In genomic region chr19:4587426-4587825, GRCm38 (mm10) we compare ENCODE assay signal across 31 mouse cellular contexts. TPM values are rescaled to one million over a fixed set of nuclear protein-coding genes. Genes with fewer than 3 reads are reported as not detected.
DNase-seq lines count a peak whose midpoint lies in the region; ATAC-seq and TF ChIP-seq lines count a peak whose summit lies in the region.
"Had no signal": no experiment of that assay in that cellular context is flagged by ENCODE, and none has a peak within 500 bp of the region (broad histone marks: within the 10 kb centered on the region; RNA-seq: fewer than 3 reads in every experiment).

No protein-coding gene starts in this region.

- TF ChIP-seq CTCF in layer of hippocampus, adult 2 months (conservative IDR thresholded peaks at IDR 0.05) = no peak

- H3K27me3 ChIP-seq in midbrain, embryonic 13.5 days = no peaks in the 10 kb centered on the region
- H3K27me3 ChIP-seq in midbrain, embryonic 16.5 days (ENCODE audit: control insufficient read depth, insufficient read depth, low read depth, low read length) = no peaks in the 10 kb centered on the region
- no peaks in the 10 kb centered on the region for H3K27me3 ChIP-seq in limb, embryonic 10.5 days (ENCODE audit: low read depth, poor library complexity, severe bottlenecking)
- H3K27me3 ChIP-seq: heart, embryonic 15.5 days; hindbrain, embryonic 12.5 days; midbrain, embryonic 12.5 days; neural tube, embryonic 15.5 days had no signal

- H3K9me3 ChIP-seq in midbrain, embryonic 13.5 days = no peaks in the 10 kb centered on the region
- H3K9me3 ChIP-seq in midbrain, embryonic 16.5 days (replicated peaks; ENCODE audit: control insufficient read depth, low read length, poor library complexity, severe bottlenecking) = no peaks in the 10 kb centered on the region
- no peaks in the 10 kb centered on the region for H3K9me3 ChIP-seq in limb, embryonic 10.5 days (replicated peaks)
- H3K9me3 ChIP-seq: heart, embryonic 10.5 days; heart, embryonic 15.5 days; hindbrain, embryonic 12.5 days; liver, embryonic 15.5 days; midbrain, embryonic 12.5 days; neural tube, embryonic 15.5 days had no signal

- no peaks in the 10 kb centered on the region for H3K36me3 ChIP-seq in midbrain, embryonic 13.5 days
- no peaks in the 10 kb centered on the region for H3K36me3 ChIP-seq in midbrain, embryonic 16.5 days (ENCODE audit: control insufficient read depth, insufficient read depth, low read length)
- H3K36me3 ChIP-seq in limb, embryonic 10.5 days = no peaks in the 10 kb centered on the region
- H3K36me3 ChIP-seq: heart, embryonic 10.5 days; heart, embryonic 15.5 days; hindbrain, embryonic 12.5 days; liver, embryonic 15.5 days; midbrain, embryonic 12.5 days; neural tube, embryonic 15.5 days had no signal

- no peaks in the 10 kb centered on the region for H3K4me1 ChIP-seq in midbrain, embryonic 13.5 days (replicated peaks)
- no peaks in the 10 kb centered on the region for H3K4me1 ChIP-seq in midbrain, embryonic 16.5 days (ENCODE audit: control insufficient read depth, insufficient read depth, low read length)
- H3K4me1 ChIP-seq in limb, embryonic 10.5 days = no peaks in the 10 kb centered on the region
- H3K4me1 ChIP-seq: heart, embryonic 15.5 days; hindbrain, embryonic 12.5 days; liver, embryonic 15.5 days; midbrain, embryonic 12.5 days had no signal

- no peak overlapping the region for H3K4me2 ChIP-seq in midbrain, embryonic 13.5 days (replicated peaks)
- no peak overlapping the region for H3K4me2 ChIP-seq in midbrain, embryonic 16.5 days (ENCODE audit: low read length)
- H3K4me2 ChIP-seq: heart, embryonic 15.5 days; hindbrain, embryonic 12.5 days; liver, embryonic 15.5 days; midbrain, embryonic 12.5 days; neural tube, embryonic 15.5 days had no signal

- DNase-seq in layer of hippocampus, adult 2 months (ENCODE audit: low spot score in 2 of 2) = no peak
- DNase-seq in layer of hippocampus, postnatal 25 days (ENCODE audit: extremely low spot score in 1 of 2, low spot score in 1 of 2) = no peak
- DNase-seq in left cerebral cortex, adult 9 months (ENCODE audit: low spot score in 2 of 2) = peak; percentile 42 to 46
- DNase-seq in right cerebral cortex, postnatal 25 days = peak; percentile 14
- no peak for DNase-seq in limb, embryonic 10.5 days (ENCODE audit: low spot score)
- DNase-seq: adrenal gland, postnatal 25 days; cerebellum, adult 2 months; cerebellum, postnatal 14 days; gastrocnemius, postnatal 25 days; heart, adult 11 months; heart, postnatal 36 days; kidney, adult 8-10 months; kidney, postnatal 4 days; lung, postnatal 36 days; thymus, postnatal 4 days had no signal

- ATAC-seq in midbrain, embryonic 13.5 days = no peak
- no peak for ATAC-seq in midbrain, embryonic 16.5 days
- no peak for ATAC-seq in cerebellum, adult (ENCODE audit: insufficient number of reproducible peaks, low FRiP score, low TSS enrichment)
- ATAC-seq: forebrain, embryonic 16.5 days; hindbrain, postnatal 0 days; intestine, embryonic 16.5 days had no signal

- H3K9ac ChIP-seq in midbrain, embryonic 13.5 days (replicated peaks) = 0 out of 2 replicates have a peak overlapping the region, but pooled peaks have one; percentile 3
- H3K9ac ChIP-seq in midbrain, embryonic 16.5 days (ENCODE audit: low read depth, low read length) = no peak overlapping the region
- H3K9ac ChIP-seq: heart, embryonic 15.5 days; hindbrain, embryonic 12.5 days; liver, embryonic 15.5 days; midbrain, embryonic 12.5 days; neural tube, embryonic 15.5 days had no signal

- WGBS in midbrain, embryonic 13.5 days = 80% methylated on average over 2 of the region's 2 CpGs
- 69% methylated on average over 2 of the region's 2 CpGs for WGBS in midbrain, embryonic 16.5 days
- WGBS in limb, embryonic 10.5 days = 70% methylated on average over 2 of the region's 2 CpGs

- H3K27ac ChIP-seq in layer of hippocampus, adult 2 months = 0 out of 2 replicates have a peak overlapping the region, but pooled peaks have one; percentile 39
- no peak overlapping the region for H3K27ac ChIP-seq in midbrain, embryonic 13.5 days
- no peak overlapping the region for H3K27ac ChIP-seq in midbrain, embryonic 16.5 days (ENCODE audit: low read length)
- no peak overlapping the region for H3K27ac ChIP-seq in limb, embryonic 10.5 days
- H3K27ac ChIP-seq: heart, embryonic 10.5 days; heart, embryonic 15.5 days; hindbrain, embryonic 12.5 days; hindbrain, postnatal 0 days; kidney, postnatal 0 days; liver, embryonic 15.5 days; midbrain, embryonic 12.5 days; neural tube, embryonic 15.5 days; stomach, postnatal 0 days had no signal

- no peak overlapping the region for H3K4me3 ChIP-seq in layer of hippocampus, adult 2 months
- no peak overlapping the region for H3K4me3 ChIP-seq in midbrain, embryonic 13.5 days (replicated peaks)
- no peak overlapping the region for H3K4me3 ChIP-seq in midbrain, embryonic 16.5 days (ENCODE audit: low read depth, low read length)
- no peak overlapping the region for H3K4me3 ChIP-seq in limb, embryonic 10.5 days
- H3K4me3 ChIP-seq: erythroblast, embryonic 14.5 days; heart, embryonic 10.5 days; heart, embryonic 15.5 days; hindbrain, embryonic 12.5 days; liver, embryonic 15.5 days; midbrain, embryonic 12.5 days; neural tube, embryonic 15.5 days had no signal

RNA-seq across cellular contexts. Expression of gene Lrfn4, which starts 28.0 kb away (rescaled TPM):
- total RNA-seq in layer of hippocampus, adult 2 months (2021) = 10 to 100 TPM; 32.8 to 34.6 TPM
- 10 to 100 TPM; 40.9 to 41.6 TPM for total RNA-seq in layer of hippocampus, postnatal 25 days (2021)
- 8.8 and 10.1 TPM in 2 replicates for polyA plus RNA-seq in midbrain, embryonic 13.5 days (2015; fragmentation: Nextera tagmentation; extraction: Ambion mirVana)
- 10.4 and 11.3 TPM in 2 replicates for polyA plus RNA-seq in midbrain, embryonic 16.5 days (2015; fragmentation: Nextera tagmentation; extraction: Ambion mirVana)
- polyA plus RNA-seq in limb, embryonic 10.5 days (2016; fragmentation: Nextera tagmentation; extraction: Ambion mirVana) = 7.8 and 8.0 TPM in 2 replicates
- total RNA-seq: monocyte, adult 5-6 weeks had no signal

RNA-seq across cellular contexts. Expression of gene Rce1, which starts 38.0 kb away (rescaled TPM):
- total RNA-seq in layer of hippocampus, adult 2 months (2021) = 10 to 100 TPM; 19.1 to 22.8 TPM
- 10 to 100 TPM; 21.4 to 24.2 TPM for total RNA-seq in layer of hippocampus, postnatal 25 days (2021)
- 56.8 and 59.9 TPM in 2 replicates for polyA plus RNA-seq in midbrain, embryonic 13.5 days (2015; fragmentation: Nextera tagmentation; extraction: Ambion mirVana)
- 51.4 and 52.4 TPM in 2 replicates for polyA plus RNA-seq in midbrain, embryonic 16.5 days (2015; fragmentation: Nextera tagmentation; extraction: Ambion mirVana)
- 85.7 and 90.4 TPM in 2 replicates for polyA plus RNA-seq in limb, embryonic 10.5 days (2016; fragmentation: Nextera tagmentation; extraction: Ambion mirVana)

Comparison
In these comparisons a context has a peak if more than half of its experiments do, and no peak if none do; other contexts are left out.
1. DNase-seq: peak in left cerebral cortex, adult 9 months (2 of 2) and right cerebral cortex, postnatal 25 days (single experiment); none in layer of hippocampus, adult 2 months (0 of 2), layer of hippocampus, postnatal 25 days (0 of 2) and limb, embryonic 10.5 days (single experiment).